Mouse (Mus musculus) spleen, postnatal 10 days (tissue): ENCODE measurements around the gene Gm49393.
"Not testable (repeated sequence)": the region's sequence is repeated elsewhere in the genome, so short reads cannot be mapped to it uniquely, and the experiment has no call there.

Experiments used
- DNase-seq, 2 experiments: peaks; one replicate each; pipeline ENCODE4 v3.0.0; 2021 to 2022; ENCODE audit warnings: low spot score in 2 of 2

Gene Gm49393

GRCm38 (mm10) chr13:60935490-60935889 is at the start of gene Gm49393:
Gene Gm49393 (minus strand): TSS chr13:60935590.
- DNase-seq, result not testable (repeated sequence)

DNA sequence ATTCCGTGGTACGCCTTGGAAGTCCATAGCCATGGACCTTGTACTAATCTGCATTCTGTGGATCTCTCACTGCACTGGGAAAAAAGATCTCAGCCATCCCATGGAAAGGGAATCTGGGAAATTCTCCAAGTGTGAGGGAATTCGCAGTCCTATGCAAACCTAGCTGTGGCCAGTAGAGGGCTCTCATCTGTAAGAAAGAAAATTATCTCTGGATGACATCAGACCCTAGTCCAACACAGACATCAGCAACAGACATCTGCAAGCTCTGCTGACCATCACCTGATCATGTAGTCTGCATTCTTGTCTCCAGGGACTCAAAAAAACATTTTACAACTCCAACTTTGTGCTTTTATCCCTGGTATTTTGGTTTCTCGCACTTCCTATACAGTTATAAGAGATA is 36.9 kb upstream of the Gm49393 start:
- not testable (repeated sequence) for DNase-seq

DNA sequence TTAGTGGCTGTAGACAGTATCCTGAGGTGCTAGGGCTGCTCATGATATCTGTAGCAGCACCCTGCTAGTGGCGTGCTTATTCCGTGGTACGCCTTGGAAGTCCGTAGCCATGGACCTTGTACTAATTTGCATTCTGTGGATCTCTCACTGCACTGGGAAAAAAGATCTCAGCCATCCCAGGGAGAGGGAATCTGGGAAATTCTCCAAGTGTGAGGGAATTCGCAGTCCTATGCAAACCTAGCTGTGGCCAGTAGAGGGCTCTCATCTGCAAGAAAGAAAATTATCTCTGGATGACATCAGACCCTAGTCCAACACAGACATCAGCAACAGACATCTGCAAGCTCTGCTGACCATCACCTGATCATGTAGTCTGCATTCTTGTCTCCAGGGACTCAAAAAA is 28.6 kb upstream of the Gm49393 start:
- not testable (repeated sequence) for DNase-seq

DNA sequence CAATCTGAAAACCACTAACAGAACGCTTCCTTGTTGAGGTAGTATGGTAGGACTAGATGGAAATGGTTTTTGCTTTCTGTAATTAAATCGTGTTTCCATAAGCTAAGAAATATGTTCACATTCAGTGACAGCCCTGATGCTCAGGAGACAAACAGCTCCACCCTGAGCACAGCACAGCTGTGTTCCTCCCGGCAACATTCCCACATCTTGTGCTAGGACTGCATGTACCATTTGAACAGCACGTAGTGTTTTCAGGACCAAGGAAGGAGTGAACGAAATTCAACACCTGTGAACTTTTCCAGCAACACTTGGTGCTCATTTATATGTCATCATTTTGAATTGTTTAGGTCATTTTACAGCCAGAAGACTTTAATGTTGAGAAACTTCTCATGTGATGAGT is 26.3 kb upstream of the Gm49393 start:
- DNase-seq, result no peak

GRCm38 (mm10) chr13:60941884-60942283 is 6.5 kb upstream of the Gm49393 start, which contains the start of gene Tpbpa:
Gene Tpbpa (minus strand): TSS chr13:60941984.
- not testable (repeated sequence) for DNase-seq

- peak in 1 of 2 experiments; percentile 12 for DNase-seq
These were observed 1.1 kb upstream of the Gm49393 start, which contains the start of the genes Gm49391 and Ctla2a for GRCm38 (mm10) chr13:60936500-60936901. Gene Gm49391 (minus strand): TSS chr13:60936571. Gene Ctla2a (minus strand): TSS chr13:60936625.

- DNase-seq, result not testable (repeated sequence)
These were observed 30.6 kb downstream of the Gm49393 start, which contains the start of gene Tpbpb for GRCm38 (mm10) chr13:60904780-60905179. Gene Tpbpb (minus strand): TSS chr13:60904880.

- DNase-seq, result peak in 1 of 2 experiments; percentile 18
These were observed 38.1 kb downstream of the Gm49393 start, which contains the start of gene Ctla2b for GRCm38 (mm10) chr13:60897328-60897727. Gene Ctla2b (minus strand): TSS chr13:60897447.

DNA sequence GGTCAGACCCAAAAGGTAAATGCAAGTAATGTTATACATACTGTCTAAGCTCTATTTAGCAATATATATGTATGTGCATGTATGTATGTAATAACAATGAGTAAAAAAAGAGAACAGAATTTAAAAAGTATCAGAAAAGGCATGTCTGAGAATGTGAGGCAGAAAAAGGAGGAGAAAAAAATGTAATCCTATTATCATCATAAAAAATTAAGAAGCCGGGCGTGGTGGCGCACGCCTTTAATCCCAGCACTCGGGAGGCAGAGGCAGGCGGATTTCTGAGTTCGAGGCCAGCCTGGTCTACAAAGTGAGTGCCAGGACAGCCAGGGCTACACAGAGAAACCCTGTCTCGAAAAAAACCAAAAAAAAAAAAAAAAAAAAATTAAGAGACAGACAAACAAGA is 38.6 kb downstream of the Gm49393 start, which contains the start of gene Gm49392:
Gm49392 (minus strand) TSS at position 101 of the 400 bp plus-strand sequence.
- not testable (repeated sequence) for DNase-seq

DNA sequence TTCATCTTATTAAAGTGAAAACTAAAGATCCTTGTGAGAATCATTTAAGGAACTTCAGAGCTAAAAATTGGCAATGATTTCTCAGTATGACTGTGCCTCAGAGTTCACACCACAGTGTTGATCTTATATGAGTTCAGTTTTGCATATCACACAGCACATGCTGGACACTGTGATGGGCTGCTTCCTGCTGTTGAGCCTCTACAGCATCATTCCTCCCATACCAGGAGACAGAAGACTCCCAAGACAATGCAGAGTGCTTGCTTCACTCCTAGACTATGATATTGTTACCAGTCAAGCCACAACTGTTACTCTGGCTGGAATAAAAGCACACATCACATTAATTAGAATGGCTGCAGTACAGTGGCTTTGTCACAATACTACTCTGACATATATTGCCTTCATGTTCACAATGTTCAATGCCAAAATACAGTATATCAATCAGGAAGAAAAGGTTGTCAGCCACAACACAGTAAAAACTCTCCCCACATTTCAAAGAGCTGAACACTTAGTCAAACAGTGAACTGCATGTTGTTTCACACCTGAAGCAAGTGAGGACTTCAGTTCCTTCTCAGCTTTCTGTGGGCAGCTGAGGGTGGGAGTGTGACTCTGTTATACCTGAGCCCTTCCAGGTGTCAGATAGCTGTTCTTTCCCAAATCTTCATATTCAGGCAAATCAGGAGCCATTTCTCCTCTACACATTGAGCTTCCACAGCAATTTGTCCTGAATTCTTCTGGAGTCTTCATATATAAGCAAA is 39.8 kb downstream of the Gm49393 start:
- no peak for DNase-seq

DNA sequence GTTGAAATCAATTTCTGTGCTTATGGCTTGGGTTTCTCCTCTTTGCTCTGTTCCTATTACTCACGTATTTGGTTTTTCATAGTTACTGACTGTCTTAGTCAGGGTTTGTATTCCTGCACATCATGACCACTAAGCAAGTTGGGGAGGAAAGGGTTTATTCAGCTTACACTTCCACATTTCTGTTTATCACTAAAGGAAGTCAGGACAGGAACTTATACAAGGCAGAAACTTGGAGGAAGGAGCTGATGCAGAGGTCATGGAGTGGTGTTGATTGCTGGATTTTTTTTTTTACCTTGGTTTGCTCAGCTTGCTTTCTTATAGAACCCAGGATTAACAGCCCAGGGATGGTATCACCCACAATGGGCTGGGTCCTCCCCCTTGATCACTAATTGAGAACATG is 43.1 kb downstream of the Gm49393 start:
- DNase-seq, result no peak

DNA sequence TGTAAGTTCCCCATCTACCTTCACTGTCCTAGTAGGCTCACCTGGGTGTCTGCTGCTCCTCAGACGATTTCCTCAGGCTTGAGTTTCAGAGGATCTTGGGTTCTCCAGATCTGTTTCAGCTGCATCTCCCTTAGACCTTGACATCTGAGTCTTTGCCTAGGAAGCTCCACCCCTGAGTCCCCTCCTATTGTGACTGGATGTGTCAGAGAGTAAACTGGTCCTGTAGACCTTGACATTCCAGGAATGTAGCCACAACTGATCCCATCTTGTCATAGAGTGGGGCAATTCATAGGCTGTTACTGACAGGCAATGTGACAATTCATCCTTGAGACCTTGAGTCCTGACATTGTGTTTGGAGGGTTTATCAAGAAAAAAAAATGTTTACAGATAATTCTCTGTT is 71.1 kb downstream of the Gm49393 start, which contains the start of gene 4930486L24Rik:
4930486L24Rik (minus strand) TSS at position 195 of the 400 bp plus-strand sequence.
- no peak for DNase-seq

DNA sequence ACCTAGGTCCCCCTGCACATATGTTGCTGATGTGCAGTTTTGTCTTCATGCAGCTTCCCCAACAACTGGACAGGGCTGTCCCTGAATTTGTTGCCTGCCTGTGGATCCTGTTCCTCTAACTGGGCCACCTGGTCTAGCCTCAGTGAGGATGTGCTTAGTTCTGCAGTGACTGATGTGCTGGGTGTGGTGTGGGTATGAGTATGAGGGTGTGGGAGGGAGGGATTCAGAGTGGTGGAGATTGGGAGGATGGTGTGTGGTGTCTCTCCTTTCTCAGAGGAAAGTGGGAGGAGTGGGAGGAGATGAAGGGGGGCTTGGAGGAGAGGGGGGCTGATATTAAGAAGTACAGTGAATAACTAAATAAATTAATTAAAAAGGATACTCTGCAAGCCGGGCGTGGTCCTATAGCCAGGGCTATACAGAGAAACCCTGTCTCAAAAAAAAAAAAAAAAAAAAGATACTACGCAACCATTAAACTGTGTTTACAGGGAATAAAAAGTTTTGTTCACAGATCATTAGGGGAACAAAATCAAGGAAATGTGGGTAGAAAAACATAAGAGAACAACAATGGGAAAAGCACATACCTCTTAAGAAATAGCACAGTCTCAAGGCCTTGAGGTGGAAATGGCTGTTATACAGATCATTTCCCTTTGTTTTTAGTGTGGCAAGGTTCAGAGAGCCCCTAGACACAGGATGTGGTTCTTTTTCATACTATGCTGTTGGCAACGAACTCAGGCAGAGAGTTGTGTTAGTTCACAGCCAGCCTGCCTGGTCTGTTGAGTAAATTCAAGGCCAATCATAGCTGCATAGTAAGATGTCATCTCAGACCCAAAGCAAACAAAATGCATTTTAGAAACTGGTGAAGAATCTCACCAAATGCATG is 86.9 kb downstream of the Gm49393 start:
- no peak for DNase-seq

GRCm38 (mm10) chr13:60843153-60843552 is 92.2 kb downstream of the Gm49393 start:
- no peak for DNase-seq

DNA sequence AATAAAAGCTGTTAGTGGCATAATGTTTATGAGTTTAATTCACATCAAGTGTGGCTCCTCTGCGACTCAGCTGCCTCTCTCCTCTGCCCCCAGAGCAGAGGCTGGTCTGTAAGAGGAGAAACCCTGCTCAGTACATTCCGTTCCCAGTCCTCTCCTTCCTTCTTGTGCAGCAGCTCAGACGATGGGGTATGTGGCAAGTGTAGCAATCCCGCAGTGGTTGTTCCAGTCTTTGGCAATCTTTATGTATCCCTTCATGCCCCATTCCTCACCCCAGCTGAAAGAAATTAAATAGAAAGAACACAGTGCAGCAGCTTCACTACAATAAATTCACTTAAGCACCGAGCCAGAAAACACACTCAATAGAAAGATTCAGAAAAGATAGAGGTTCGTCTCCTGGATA is 92.7 kb downstream of the Gm49393 start:
- no peak for DNase-seq

DNA sequence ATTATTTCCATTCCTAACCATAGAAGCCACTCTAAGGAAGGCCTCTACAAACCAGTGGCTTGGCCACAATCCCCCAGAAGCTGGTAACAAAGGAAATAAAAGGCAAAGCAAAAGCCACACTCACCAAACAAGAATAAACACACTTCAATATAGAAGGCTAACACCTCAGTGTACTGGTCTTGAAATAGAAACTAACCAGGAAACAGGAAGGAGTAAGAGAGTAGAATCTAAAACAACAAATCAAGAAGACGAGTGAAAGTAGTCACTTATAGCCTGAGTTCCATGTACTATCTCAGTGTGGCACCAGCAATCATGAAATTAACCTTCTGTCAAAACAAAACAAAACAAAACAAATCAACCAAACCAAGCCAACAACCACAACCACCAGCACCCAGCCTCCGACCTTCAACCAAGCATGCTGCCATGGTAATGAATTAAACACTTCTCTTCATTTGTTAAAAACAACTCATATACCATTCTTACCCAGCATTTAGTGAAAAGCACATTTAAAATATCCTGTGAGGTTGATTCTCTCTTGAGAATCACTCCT is 96.0 kb downstream of the Gm49393 start:
- DNase-seq, result no peak

DNA sequence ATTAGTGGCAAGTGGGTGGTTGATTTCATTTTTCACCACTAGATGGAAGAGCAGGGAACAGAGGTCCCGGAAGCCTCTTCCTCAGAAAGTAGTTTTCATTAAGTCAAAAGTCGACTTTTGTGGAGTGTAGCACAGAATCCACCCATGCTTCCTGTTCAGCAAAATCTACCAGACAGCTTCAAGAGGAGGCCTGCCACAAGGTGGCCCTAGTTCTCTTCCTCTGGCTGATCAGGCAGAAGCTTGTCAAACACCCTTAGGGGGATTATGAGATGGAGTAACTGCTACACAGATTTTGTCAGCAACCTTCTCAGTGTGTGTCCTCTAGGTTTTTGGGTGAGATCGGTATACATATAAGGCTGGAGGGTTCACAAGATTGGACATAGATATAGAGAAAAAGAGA is 109.3 kb downstream of the Gm49393 start:
- DNase-seq, result peak in 1 of 2 experiments; percentile 35

- DNase-seq, result no peak
These were observed 114.8 kb downstream of the Gm49393 start for GRCm38 (mm10) chr13:60820486-60821175.

GRCm38 (mm10) chr13:60819469-60819868 is 115.9 kb downstream of the Gm49393 start:
- peak in 1 of 2 experiments; percentile 30 for DNase-seq

DNA sequence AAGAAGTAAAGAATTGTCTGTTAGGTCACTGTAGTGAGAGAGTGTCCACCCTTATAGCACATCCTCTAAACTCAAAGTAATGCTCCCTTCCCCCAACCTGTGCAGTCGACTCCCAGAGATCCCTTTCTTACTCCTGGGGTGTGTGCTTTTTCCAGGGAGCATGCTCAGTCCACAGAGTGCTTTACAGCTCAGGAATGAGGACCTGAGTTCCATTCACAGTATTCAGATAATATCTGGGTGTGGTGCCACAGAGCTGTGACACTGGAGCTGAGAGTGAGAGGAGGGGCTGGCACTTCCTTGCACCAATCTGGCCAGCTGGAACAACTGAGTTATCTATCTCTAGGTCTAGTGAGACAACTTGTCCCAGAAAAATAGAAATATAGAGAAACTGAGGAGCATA is 121.7 kb downstream of the Gm49393 start:
- no peak for DNase-seq

DNA sequence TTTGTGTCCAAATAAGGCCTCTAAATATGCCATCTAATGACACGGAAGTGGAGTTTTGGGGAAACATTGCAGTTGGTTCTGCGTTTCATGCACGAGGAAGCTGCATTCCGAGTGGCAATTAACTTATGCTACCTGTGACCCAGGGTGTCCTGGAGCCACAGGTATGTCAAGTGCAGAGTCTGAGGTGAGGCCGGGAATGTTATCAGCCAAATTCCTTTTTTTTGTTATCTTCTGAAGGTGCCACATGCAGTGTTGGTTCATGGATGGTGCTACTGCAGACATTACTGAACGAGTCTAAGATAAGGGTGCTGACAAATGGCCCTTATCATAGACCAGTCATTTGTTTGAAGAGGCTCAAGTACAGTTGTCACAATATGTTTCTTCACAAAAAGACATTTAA is 122.6 kb downstream of the Gm49393 start:
- no peak for DNase-seq
